ENCODE assay signal across 9 mouse cellular contexts in the genomic region with DNA sequence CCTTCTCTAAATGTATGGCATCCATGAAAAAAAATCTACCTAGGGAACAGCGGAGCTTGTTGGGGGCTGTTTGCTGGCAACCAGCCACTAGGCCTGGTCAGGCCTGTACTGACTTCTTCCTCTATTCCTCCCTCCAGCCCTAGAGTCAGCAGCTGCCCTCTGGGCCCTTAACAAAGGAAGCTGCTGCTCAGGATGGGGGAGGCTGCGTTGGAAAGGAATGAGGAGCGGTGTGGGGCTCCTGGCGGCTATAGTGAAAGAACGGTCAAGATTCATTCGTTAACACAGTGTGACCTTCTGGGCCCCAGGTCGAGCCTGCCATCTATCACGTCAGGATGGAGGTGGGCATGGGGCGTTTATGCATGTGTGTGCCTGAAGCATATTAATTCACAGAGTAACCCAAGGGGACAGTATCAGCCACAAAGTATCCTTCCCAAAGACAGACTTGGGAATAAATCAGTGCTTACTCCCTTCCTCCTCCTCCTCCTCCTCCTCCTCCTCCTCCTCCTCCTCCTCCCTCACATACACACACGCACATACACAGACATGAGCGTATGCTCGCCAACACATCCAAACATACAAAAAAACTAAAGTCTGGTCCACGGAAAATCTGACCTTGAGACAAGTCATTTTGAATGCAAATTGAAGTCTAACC.
DNase-seq lines count a peak whose midpoint lies in the region; ATAC-seq lines count a peak whose summit lies in the region.
"Had no signal": no experiment of that assay in that cellular context is flagged by ENCODE, and none has a peak within 500 bp of the region (broad histone marks: within the 10 kb centered on the region; RNA-seq: fewer than 3 reads in every experiment).

No protein-coding gene starts in this region.

- no peaks in the 10 kb centered on the region for H3K9me3 ChIP-seq in heart, embryonic 10.5 days
- no peaks in the 10 kb centered on the region for H3K9me3 ChIP-seq in forebrain, embryonic 16.5 days (ENCODE audit: control insufficient read depth, low read length)
- no peaks in the 10 kb centered on the region for H3K9me3 ChIP-seq in midbrain, embryonic 12.5 days

- peaks cover 21% of the 10 kb centered on the region for H3K4me1 ChIP-seq in heart, embryonic 10.5 days
- peaks cover 33% of the 10 kb centered on the region for H3K4me1 ChIP-seq in forebrain, embryonic 16.5 days (replicated peaks; ENCODE audit: control insufficient read depth, insufficient read depth, low read length)
- H3K4me1 ChIP-seq in midbrain, embryonic 12.5 days, result peaks cover 56% of the 10 kb centered on the region

- 0 out of 2 replicates have a peak overlapping the region, but pooled peaks have one; percentile 16 for H3K9ac ChIP-seq in forebrain, embryonic 16.5 days (replicated peaks; ENCODE audit: low read depth, low read length)
- peak overlapping the region; percentile 28 for H3K9ac ChIP-seq in midbrain, embryonic 12.5 days (replicated peaks)

- H3K27ac ChIP-seq in heart, embryonic 10.5 days, result peak overlapping the region; percentile 75
- H3K27ac ChIP-seq in forebrain, embryonic 16.5 days (ENCODE audit: low read length), result peak overlapping the region; percentile 83
- peak overlapping the region; percentile 99 for H3K27ac ChIP-seq in midbrain, embryonic 12.5 days (replicated peaks)

- ATAC-seq in forebrain, embryonic 16.5 days, result peak; percentile 28
- peak; percentile 78 for ATAC-seq in midbrain, embryonic 12.5 days (ENCODE audit: low FRiP score, low read depth)

- H3K4me3 ChIP-seq in heart, embryonic 10.5 days, result no peak overlapping the region
- H3K4me3 ChIP-seq in forebrain, embryonic 16.5 days (replicated peaks; ENCODE audit: low read length), result no peak overlapping the region
- peak overlapping the region; percentile 17 for H3K4me3 ChIP-seq in midbrain, embryonic 12.5 days

- peak overlapping the region; percentile 19 for H3K4me2 ChIP-seq in forebrain, embryonic 16.5 days (ENCODE audit: low read length)
- H3K4me2 ChIP-seq in midbrain, embryonic 12.5 days (replicated peaks), result peak overlapping the region; percentile 44

- no peaks in the 10 kb centered on the region for H3K36me3 ChIP-seq in heart, embryonic 10.5 days
- H3K36me3 ChIP-seq in forebrain, embryonic 16.5 days (ENCODE audit: control insufficient read depth, insufficient read depth), result no peaks in the 10 kb centered on the region
- no peaks in the 10 kb centered on the region for H3K36me3 ChIP-seq in midbrain, embryonic 12.5 days

- no peaks in the 10 kb centered on the region; the same call in 1 of the 2 replicates for H3K27me3 ChIP-seq in heart, embryonic 10.5 days (ENCODE audit: insufficient read depth, poor library complexity, severe bottlenecking)
- no peaks in the 10 kb centered on the region for H3K27me3 ChIP-seq in forebrain, embryonic 16.5 days (replicated peaks; ENCODE audit: control insufficient read depth, insufficient read depth, low read length)
- H3K27me3 ChIP-seq in midbrain, embryonic 12.5 days, result no peaks in the 10 kb centered on the region

- 56% methylated on average over 12 of the region's 13 CpGs for WGBS in heart, embryonic 10.5 days
- 30% methylated on average over 12 of the region's 13 CpGs for WGBS in forebrain, embryonic 16.5 days
- 4% methylated on average over 10 of the region's 13 CpGs for WGBS in midbrain, embryonic 12.5 days

- no peak for DNase-seq in heart, embryonic 10.5 days (ENCODE audit: low spot score)
- no peak for DNase-seq in heart, postnatal 4 days
- peak; percentile 25 for DNase-seq in ES-CJ7 (ENCODE audit: low read depth, low spot score)
- DNase-seq in ovary, postnatal 36 days (ENCODE audit: low spot score), result no peak
- no peak for DNase-seq in adrenal gland, adult 18-20 months (ENCODE audit: low spot score in 2 of 2)
- DNase-seq in gastrocnemius, adult 8-10 months (ENCODE audit: low spot score in 2 of 2), result no peak
- DNase-seq: cerebellum, adult 11-12 months had no signal
